Mouse (Mus musculus): ENCODE data around the gene Slc36a1. TPM values are rescaled to one million over a fixed set of nuclear protein-coding genes. Genes with fewer than 3 reads are reported as not detected.

The Slc36a1 gene
- polyA plus RNA-seq (2012; rRNA removed) = 15.6 and 19.4 TPM in 2 replicates

- Histone ChIP-seq H3K4me1 (ENCODE audit: control insufficient read depth, insufficient read depth, low read length) (no peaks in the 10 kb centered on the region; the same call in 1 of the 2 replicates), H3K4me3 (replicated peaks; ENCODE audit: extremely low read depth, low read depth, low read length) (peak within 1 kb of the TSS; percentile 93)
- DNase-seq = peak; percentile 96
- WGBS = under 1% methylated on average over 31 of the region's 31 CpGs
- TF ChIP-seq POLR2A (IDR thresholded peaks at IDR 0.05; ENCODE audit: borderline replicate concordance, extremely low read depth, low read depth, low read length) (0 out of 2 replicates have a peak, but pooled peaks have one; percentile 50), CTCF (IDR thresholded peaks at IDR 0.05; ENCODE audit: insufficient read depth, low read length) (peak; percentile 81)
Measured at GRCm38 (mm10) chr11:55204159-55204596, at the start of gene Slc36a1. Gene Slc36a1, plus strand, starts transcription at chr11:55204350.

- no peak overlapping the region for H3K4me3 ChIP-seq (replicated peaks; ENCODE audit: extremely low read depth, low read depth, low read length)
- no peak for DNase-seq
- no peak for TF ChIP-seq POLR2A (IDR thresholded peaks at IDR 0.05; ENCODE audit: borderline replicate concordance, extremely low read depth, low read depth, low read length)
- TF ChIP-seq CTCF (IDR thresholded peaks at IDR 0.05; ENCODE audit: insufficient read depth, low read length) = no peak
- 15% methylated on average over 3 of the region's 3 CpGs for whole genome bisulfite sequencing
- H3K4me1 ChIP-seq (ENCODE audit: control insufficient read depth, insufficient read depth, low read length) = no peaks in the 10 kb centered on the region
Measured at GRCm38 (mm10) chr11:55154398-55155069, 49.6 kb upstream of the Slc36a1 start.

- TF ChIP-seq CTCF (IDR thresholded peaks at IDR 0.05; ENCODE audit: insufficient read depth, low read length) (no peak), POLR2A (IDR thresholded peaks at IDR 0.05; ENCODE audit: borderline replicate concordance, extremely low read depth, low read depth, low read length) (no peak)
- Histone ChIP-seq H3K4me3 (replicated peaks; ENCODE audit: extremely low read depth, low read depth, low read length) (no peak overlapping the region), H3K4me1 (ENCODE audit: control insufficient read depth, insufficient read depth, low read length) (no peaks in the 10 kb centered on the region)
- 47% methylated on average over 6 of the region's 6 CpGs for WGBS
- DNase-seq = no peak
Measured at GRCm38 (mm10) chr11:55155070-55155421, 49.1 kb upstream of the Slc36a1 start.

GRCm38 (mm10) chr11:55158785-55159359 is 45.3 kb upstream of the Slc36a1 start:
- TF ChIP-seq CTCF (IDR thresholded peaks at IDR 0.05; ENCODE audit: insufficient read depth, low read length) = peak; percentile 83
- no peak for TF ChIP-seq POLR2A (IDR thresholded peaks at IDR 0.05; ENCODE audit: borderline replicate concordance, extremely low read depth, low read depth, low read length)
- H3K4me3 ChIP-seq (replicated peaks; ENCODE audit: extremely low read depth, low read depth, low read length) = no peak overlapping the region
- DNase-seq = peak; percentile 81
- H3K4me1 ChIP-seq (ENCODE audit: control insufficient read depth, insufficient read depth, low read length) = no peaks in the 10 kb centered on the region
- WGBS = 51% methylated on average over 13 of the region's 13 CpGs

GRCm38 (mm10) chr11:55162670-55163069 is 41.5 kb upstream of the Slc36a1 start:
- peak; percentile 34 for DNase-seq
- WGBS = 51% methylated on average over 9 of the region's 9 CpGs
- TF ChIP-seq CTCF (IDR thresholded peaks at IDR 0.05; ENCODE audit: insufficient read depth, low read length) (peak; percentile 74), POLR2A (IDR thresholded peaks at IDR 0.05; ENCODE audit: borderline replicate concordance, extremely low read depth, low read depth, low read length) (no peak)

GRCm38 (mm10) chr11:55164723-55165122 is 39.4 kb upstream of the Slc36a1 start:
- TF ChIP-seq POLR2A (IDR thresholded peaks at IDR 0.05; ENCODE audit: borderline replicate concordance, extremely low read depth, low read depth, low read length) = no peak
- TF ChIP-seq CTCF (IDR thresholded peaks at IDR 0.05; ENCODE audit: insufficient read depth, low read length) = peak; percentile 48
- H3K4me1 ChIP-seq (ENCODE audit: control insufficient read depth, insufficient read depth, low read length) = no peaks in the 10 kb centered on the region
- 41% methylated on average over 3 of the region's 3 CpGs for WGBS
- peak; percentile 37 for DNase-seq
- no peak overlapping the region for H3K4me3 ChIP-seq (replicated peaks; ENCODE audit: extremely low read depth, low read depth, low read length)

More at GRCm38 (mm10) chr11:55162670-55163069, 41.5 kb upstream of the Slc36a1 start:
- Histone ChIP-seq H3K4me3 (replicated peaks; ENCODE audit: extremely low read depth, low read depth, low read length) (no peak overlapping the region), H3K4me1 (ENCODE audit: control insufficient read depth, insufficient read depth, low read length) (no peaks in the 10 kb centered on the region)

GRCm38 (mm10) chr11:55165748-55166147 is 38.4 kb upstream of the Slc36a1 start:
- no peak for TF ChIP-seq POLR2A (IDR thresholded peaks at IDR 0.05; ENCODE audit: borderline replicate concordance, extremely low read depth, low read depth, low read length)
- TF ChIP-seq CTCF (IDR thresholded peaks at IDR 0.05; ENCODE audit: insufficient read depth, low read length) = no peak
- 78% methylated on average over 7 of the region's 7 CpGs for WGBS
- DNase-seq = no peak

GRCm38 (mm10) chr11:55168504-55168903 is 35.6 kb upstream of the Slc36a1 start:
- TF ChIP-seq POLR2A (IDR thresholded peaks at IDR 0.05; ENCODE audit: borderline replicate concordance, extremely low read depth, low read depth, low read length) (no peak), CTCF (IDR thresholded peaks at IDR 0.05; ENCODE audit: insufficient read depth, low read length) (no peak)
- no peak overlapping the region for H3K4me3 ChIP-seq (replicated peaks; ENCODE audit: extremely low read depth, low read depth, low read length)
- H3K4me1 ChIP-seq (ENCODE audit: control insufficient read depth, insufficient read depth, low read length) = no peaks in the 10 kb centered on the region
- no peak for DNase-seq
- WGBS = 84% methylated on average over 4 of the region's 4 CpGs

More at GRCm38 (mm10) chr11:55165748-55166147, 38.4 kb upstream of the Slc36a1 start:
- no peak overlapping the region for H3K4me3 ChIP-seq (replicated peaks; ENCODE audit: extremely low read depth, low read depth, low read length)
- H3K4me1 ChIP-seq (ENCODE audit: control insufficient read depth, insufficient read depth, low read length) = no peaks in the 10 kb centered on the region

GRCm38 (mm10) chr11:55168914-55169313 is 35.2 kb upstream of the Slc36a1 start:
- H3K4me3 ChIP-seq (replicated peaks; ENCODE audit: extremely low read depth, low read depth, low read length) = no peak overlapping the region
- TF ChIP-seq POLR2A (IDR thresholded peaks at IDR 0.05; ENCODE audit: borderline replicate concordance, extremely low read depth, low read depth, low read length) (no peak), CTCF (IDR thresholded peaks at IDR 0.05; ENCODE audit: insufficient read depth, low read length) (no peak)
- no peak for DNase-seq
- 85% methylated on average over 6 of the region's 6 CpGs for WGBS
- H3K4me1 ChIP-seq (ENCODE audit: control insufficient read depth, insufficient read depth, low read length) = no peaks in the 10 kb centered on the region

GRCm38 (mm10) chr11:55170501-55170900 is 33.6 kb upstream of the Slc36a1 start:
- WGBS = 53% methylated on average over 4 of the region's 4 CpGs
- no peak for TF ChIP-seq POLR2A (IDR thresholded peaks at IDR 0.05; ENCODE audit: borderline replicate concordance, extremely low read depth, low read depth, low read length)
- TF ChIP-seq CTCF (IDR thresholded peaks at IDR 0.05; ENCODE audit: insufficient read depth, low read length) = no peak
- H3K4me3 ChIP-seq (replicated peaks; ENCODE audit: extremely low read depth, low read depth, low read length) = no peak overlapping the region
- H3K4me1 ChIP-seq (ENCODE audit: control insufficient read depth, insufficient read depth, low read length) = no peaks in the 10 kb centered on the region
- no peak for DNase-seq

Measured in lung, adult 2 months (tissue).